Mouse (Mus musculus) heart, embryonic 10.5 days (tissue): ENCODE data around the gene Park7. TPM values are rescaled to one million over a fixed set of nuclear protein-coding genes. Genes with fewer than 3 reads are reported as not detected.

Experiments
- DNase-seq: peaks from one replicate; pipeline ENCODE4 v3.0.0-alpha.2; 2017; ENCODE audit warnings: low spot score
- H3K27ac ChIP-seq: fragments of 300-500 bp; sonication (generic); 2 replicates; pipeline ENCODE4 v1.5.1; 2016; ENCODE audit warnings: mild to moderate bottlenecking
- H3K27me3 ChIP-seq: fragments of 300-500 bp; sonication (generic); 2 replicates; pipeline ENCODE4 v1.6.1; 2016; ENCODE audit warnings: mild to moderate bottlenecking; ENCODE audit not compliant: poor library complexity, insufficient read depth, severe bottlenecking
- H3K36me3 ChIP-seq: fragments of 300-500 bp; sonication (generic); 2 replicates; pipeline ENCODE4 v1.6.1; 2016; ENCODE audit warnings: mild to moderate bottlenecking, moderate library complexity
- H3K4me1 ChIP-seq: fragments of 300-500 bp; sonication (generic); 2 replicates; pipeline ENCODE4 v1.6.1; 2016; ENCODE audit warnings: mild to moderate bottlenecking
- H3K4me3 ChIP-seq: fragments of 300-500 bp; sonication (generic); 2 replicates; pipeline ENCODE4 v1.5.1; 2016; ENCODE audit warnings: mild to moderate bottlenecking, moderate library complexity
- H3K9me3 ChIP-seq: fragments of 300-500 bp; sonication (generic); 2 replicates; pipeline ENCODE4 v1.6.1; 2016; ENCODE audit warnings: mild to moderate bottlenecking, moderate library complexity
- WGBS: fragments of 180-500 bp; shearing (Covaris S2); methylation state at CpG from one replicate; pipeline ENCODE4 v1.1.7; 2016; 5-methylcytosine and 5-hydroxymethylcytosine counted together
- polyA plus RNA-seq: library from polyadenylated mRNA; unstranded; fragments of >200 nt; fragmentation: Nextera tagmentation; extraction: Ambion mirVana; gene quantifications from 2 replicates; pipeline ENCODE4 v1.2.1, GENCODE M21; 2016

The Park7 gene
- polyA plus RNA-seq, 1 experiment from 2014 or later: 488 TPM

- DNase-seq: no peak
- H3K27ac ChIP-seq: no peak overlapping the region
- 80% methylated on average over 6 of the region's 6 CpGs for WGBS
- no peaks in the 10 kb centered on the region for H3K27me3 ChIP-seq
- H3K4me3 ChIP-seq: no peak overlapping the region
- no peaks in the 10 kb centered on the region for H3K9me3 ChIP-seq
- H3K4me1 ChIP-seq: peaks cover 38% of the 10 kb centered on the region
- peaks cover 30% of the 10 kb centered on the region for H3K36me3 ChIP-seq
Observed at GRCm38 (mm10) chr4:150868161-150868560, 46.1 kb downstream of the Park7 start.

- Histone ChIP-seq H3K27ac (no peak overlapping the region), H3K4me1 (peaks cover 31% of the 10 kb centered on the region), H3K4me3 (no peak overlapping the region), H3K27me3 (no peaks in the 10 kb centered on the region), H3K9me3 (no peaks in the 10 kb centered on the region), H3K36me3 (peaks cover 30% of the 10 kb centered on the region)
- WGBS: 92% methylated on average over 11 of the region's 12 CpGs
- no peak for DNase-seq
Observed at GRCm38 (mm10) chr4:150866494-150866893, 47.7 kb downstream of the Park7 start.

GRCm38 (mm10) chr4:150866069-150866468, 48.2 kb downstream of the Park7 start:
- H3K27me3 ChIP-seq: no peaks in the 10 kb centered on the region
- no peaks in the 10 kb centered on the region for H3K9me3 ChIP-seq
- peaks cover 30% of the 10 kb centered on the region for H3K36me3 ChIP-seq
- WGBS: 89% methylated on average over 11 of the region's 11 CpGs
- H3K4me3 ChIP-seq: no peak overlapping the region
- H3K27ac ChIP-seq: no peak overlapping the region
- H3K4me1 ChIP-seq: peaks cover 30% of the 10 kb centered on the region
- no peak for DNase-seq

DNA sequence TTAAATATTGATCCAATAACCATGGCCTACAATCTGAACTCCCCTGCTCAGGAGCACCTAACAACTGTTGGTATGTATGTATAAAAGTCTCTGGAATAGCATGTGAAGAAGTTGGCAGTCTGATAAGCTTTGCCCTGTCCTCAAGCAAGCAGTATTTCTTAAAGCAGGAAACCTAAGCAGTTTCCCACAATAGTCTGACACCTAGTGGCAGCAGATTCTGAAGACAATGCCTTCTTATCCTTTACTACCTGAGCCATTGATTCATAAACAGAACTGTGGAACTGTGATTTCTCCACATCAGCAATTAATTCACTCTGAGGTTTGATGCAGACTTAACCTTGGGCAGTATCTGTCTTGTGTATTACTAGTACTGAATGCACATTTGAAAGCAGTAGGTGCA, 48.9 kb downstream of the Park7 start:
- H3K27ac ChIP-seq: no peak overlapping the region
- H3K4me1 ChIP-seq: peaks cover 26% of the 10 kb centered on the region
- DNase-seq: no peak
- peaks cover 30% of the 10 kb centered on the region for H3K36me3 ChIP-seq
- no peaks in the 10 kb centered on the region for H3K27me3 ChIP-seq
- no peaks in the 10 kb centered on the region for H3K9me3 ChIP-seq
- H3K4me3 ChIP-seq: no peak overlapping the region

GRCm38 (mm10) chr4:150862626-150863375, 51.4 kb downstream of the Park7 start:
- WGBS: 57% methylated on average over 8 of the region's 8 CpGs
- Histone ChIP-seq H3K36me3 (peaks cover 26% of the 10 kb centered on the region), H3K9me3 (no peaks in the 10 kb centered on the region), H3K4me1 (peaks cover 10% of the 10 kb centered on the region; the same call in 1 of the 2 replicates), H3K4me3 (no peak overlapping the region), H3K27me3 (no peaks in the 10 kb centered on the region), H3K27ac (no peak overlapping the region)
- DNase-seq: no peak

DNA sequence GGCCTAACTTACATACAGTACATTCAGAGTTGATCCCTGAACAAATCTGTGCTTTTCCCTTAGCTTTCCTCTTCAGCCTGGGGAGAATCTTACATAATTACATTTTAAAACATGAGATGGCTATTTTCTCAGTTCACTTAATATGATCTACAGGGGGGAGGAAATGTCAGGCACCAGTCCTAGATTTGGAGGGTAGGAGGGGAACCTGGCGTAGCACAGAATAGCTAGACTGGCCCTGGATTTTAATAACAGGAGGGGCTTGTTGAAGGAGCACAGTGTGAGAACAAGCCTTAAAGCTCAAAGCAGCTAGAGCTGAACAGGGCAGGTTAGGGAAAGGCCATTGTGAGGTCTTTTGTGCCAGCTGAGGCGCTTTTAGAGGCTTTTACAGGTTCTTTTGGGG, 53.1 kb downstream of the Park7 start:
- no peaks in the 10 kb centered on the region for H3K9me3 ChIP-seq
- no peak for DNase-seq
- no peaks in the 10 kb centered on the region for H3K27me3 ChIP-seq
- WGBS: 92% methylated on average over 2 of the region's 2 CpGs
- H3K36me3 ChIP-seq: peaks cover 11% of the 10 kb centered on the region
- H3K4me3 ChIP-seq: no peak overlapping the region
- no peak overlapping the region for H3K27ac ChIP-seq
- H3K4me1 ChIP-seq: peaks cover 10% of the 10 kb centered on the region; the same call in 1 of the 2 replicates

- H3K36me3 ChIP-seq: peaks cover 4% of the 10 kb centered on the region
- no peak overlapping the region for H3K27ac ChIP-seq
- no peak overlapping the region for H3K4me3 ChIP-seq
- 68% methylated on average over 4 of the region's 4 CpGs for WGBS
- DNase-seq: no peak
- H3K27me3 ChIP-seq: no peaks in the 10 kb centered on the region
- peaks cover 10% of the 10 kb centered on the region; the same call in 1 of the 2 replicates for H3K4me1 ChIP-seq
- H3K9me3 ChIP-seq: no peaks in the 10 kb centered on the region
Observed at GRCm38 (mm10) chr4:150860526-150860925, 53.7 kb downstream of the Park7 start.

GRCm38 (mm10) chr4:150855346-150855745, 58.9 kb downstream of the Park7 start:
- DNase-seq: no peak
- peak overlapping the region; percentile 81 for H3K4me3 ChIP-seq
- under 1% methylated on average over 39 of the region's 43 CpGs for WGBS

DNA sequence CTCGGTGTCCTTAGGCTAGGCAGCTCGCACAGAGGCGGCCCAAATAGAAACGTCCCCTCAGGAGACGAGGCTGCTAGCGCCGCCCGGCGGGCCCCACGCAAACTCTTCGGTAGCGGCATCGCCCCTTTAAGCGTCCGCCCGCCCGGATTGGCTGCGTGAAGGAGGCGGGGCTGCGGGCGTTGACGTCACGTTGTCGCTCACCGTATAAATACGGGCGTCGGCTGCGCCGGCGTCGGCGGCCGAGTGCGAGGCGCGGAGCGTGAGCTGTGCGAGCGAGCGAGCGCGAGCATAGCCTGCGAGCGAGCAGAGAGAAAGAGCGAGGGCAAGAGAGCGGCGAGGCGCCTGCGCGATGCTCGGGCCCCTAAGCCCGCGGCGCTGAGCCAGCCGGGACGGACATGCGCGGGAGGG, 59.4 kb downstream of the Park7 start:
- H3K9me3 ChIP-seq: no peaks in the 10 kb centered on the region
- H3K4me1 ChIP-seq: peaks cover 10% of the 10 kb centered on the region
- WGBS: under 1% methylated on average over 59 of the region's 59 CpGs
- H3K27me3 ChIP-seq: no peaks in the 10 kb centered on the region
- peak overlapping the region; percentile 94 for H3K27ac ChIP-seq
- peak; percentile 96 for DNase-seq
- H3K4me3 ChIP-seq: peak overlapping the region; percentile 81
- no peaks in the 10 kb centered on the region for H3K36me3 ChIP-seq

More at GRCm38 (mm10) chr4:150855346-150855745, 58.9 kb downstream of the Park7 start:
- Histone ChIP-seq H3K36me3 (no peaks in the 10 kb centered on the region), H3K27me3 (no peaks in the 10 kb centered on the region), H3K9me3 (no peaks in the 10 kb centered on the region), H3K4me1 (peaks cover 10% of the 10 kb centered on the region), H3K27ac (peak overlapping the region; percentile 94)

DNA sequence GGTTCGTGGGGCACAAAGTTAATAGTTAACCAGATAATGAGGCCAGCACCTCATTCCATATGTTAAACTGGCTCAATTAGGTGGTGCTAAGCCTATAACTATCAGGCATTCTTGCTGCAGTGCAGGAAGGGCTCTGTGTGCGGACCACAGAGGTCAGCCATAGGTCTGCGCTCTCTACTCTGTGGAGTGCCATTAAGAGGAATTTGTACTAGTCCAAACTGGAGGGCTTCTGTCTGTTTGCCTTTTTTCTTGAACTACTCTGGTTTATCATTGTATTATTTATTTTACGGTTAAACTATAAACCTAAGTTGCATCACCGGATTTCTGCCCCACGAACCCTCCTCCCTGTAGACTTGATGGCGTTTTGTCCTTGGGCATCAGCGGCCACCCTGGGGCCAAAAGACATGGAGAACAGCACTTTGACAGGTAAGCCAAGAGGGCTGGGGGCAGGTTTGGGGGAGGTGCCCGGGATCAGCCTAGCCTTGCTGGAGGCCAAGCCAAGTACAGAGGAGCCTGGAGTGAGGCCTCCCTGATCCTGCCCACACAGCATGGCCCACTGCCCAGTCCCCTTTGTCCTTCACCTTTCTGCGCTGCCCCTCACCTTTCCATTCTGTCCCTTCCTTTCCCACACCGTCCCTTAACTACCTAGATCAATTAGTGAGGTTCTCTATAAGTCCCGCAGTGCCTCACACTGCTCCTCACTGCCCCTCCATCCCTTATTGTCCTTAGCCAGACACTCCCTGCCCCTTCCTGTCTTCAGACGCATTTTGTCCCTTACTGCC, 60.4 kb downstream of the Park7 start, which contains the start of gene Errfi1:
TSS of gene Errfi1 (plus strand) at position 240 of the 782 bp plus-strand sequence.
- Histone ChIP-seq H3K4me3 (peak within 1 kb of the TSS; percentile 81), H3K9me3 (no peaks in the 10 kb centered on the region), H3K27me3 (no peaks in the 10 kb centered on the region), H3K4me1 (peaks cover 10% of the 10 kb centered on the region), H3K27ac (peak within 1 kb of the TSS; percentile 94), H3K36me3 (no peaks in the 10 kb centered on the region)
- 44% methylated on average over 13 of the region's 13 CpGs for WGBS
- DNase-seq: no peak

GRCm38 (mm10) chr4:150852479-150852878, 61.8 kb downstream of the Park7 start:
- Histone ChIP-seq H3K4me3 (no peak overlapping the region), H3K27ac (no peak overlapping the region), H3K9me3 (no peaks in the 10 kb centered on the region), H3K27me3 (no peaks in the 10 kb centered on the region), H3K4me1 (peaks cover 15% of the 10 kb centered on the region), H3K36me3 (no peaks in the 10 kb centered on the region)
- no peak for DNase-seq
- WGBS: 76% methylated on average over 4 of the region's 4 CpGs

DNA sequence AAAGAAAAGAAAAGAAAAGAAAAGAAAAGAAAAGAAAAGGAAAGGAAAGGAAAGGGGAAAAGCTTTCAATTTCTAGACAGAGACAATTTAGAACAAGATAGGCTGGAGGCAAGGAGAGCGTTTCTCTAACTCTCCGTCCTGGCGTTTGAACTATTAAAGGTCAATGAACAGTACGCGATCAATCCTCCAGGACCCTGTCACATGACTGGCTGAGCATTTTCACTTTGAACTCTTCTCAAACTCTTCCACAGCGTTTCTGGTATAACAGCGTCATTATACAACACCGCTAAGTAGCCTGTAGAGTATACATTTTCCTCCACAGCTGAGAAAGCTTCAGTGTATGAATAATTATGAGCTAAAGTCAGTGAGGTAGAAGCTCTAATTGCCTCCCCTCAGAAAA, 62.2 kb downstream of the Park7 start:
- Histone ChIP-seq H3K4me1 (peaks cover 16% of the 10 kb centered on the region), H3K27ac (no peak overlapping the region), H3K36me3 (no peaks in the 10 kb centered on the region), H3K27me3 (no peaks in the 10 kb centered on the region), H3K4me3 (no peak overlapping the region), H3K9me3 (no peaks in the 10 kb centered on the region)
- DNase-seq: no peak
- WGBS: 74% methylated on average over 8 of the region's 8 CpGs

DNA sequence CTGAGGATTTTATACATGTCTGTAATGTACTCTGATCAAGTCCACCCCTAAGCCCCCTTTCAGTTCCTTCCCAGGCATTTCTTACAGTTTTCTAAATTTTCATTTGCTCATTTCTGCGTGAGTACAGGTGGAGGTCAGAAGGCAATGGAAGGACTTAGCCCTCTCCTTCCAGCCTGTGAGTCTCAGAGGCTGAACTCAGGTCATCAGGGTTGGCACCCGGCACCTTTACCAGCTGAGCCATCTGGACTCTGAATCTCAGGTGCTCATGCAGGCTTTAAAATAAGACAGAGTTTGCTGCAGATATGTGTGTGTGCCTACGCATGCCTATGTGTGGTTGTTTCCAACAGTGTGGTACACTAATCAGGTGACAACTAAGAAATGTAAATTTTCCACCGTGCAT, 63.3 kb downstream of the Park7 start:
- DNase-seq: no peak
- Histone ChIP-seq H3K9me3 (no peaks in the 10 kb centered on the region), H3K27ac (no peak overlapping the region), H3K4me1 (peaks cover 16% of the 10 kb centered on the region), H3K36me3 (no peaks in the 10 kb centered on the region), H3K27me3 (no peaks in the 10 kb centered on the region), H3K4me3 (no peak overlapping the region)
- 78% methylated on average over 4 of the region's 4 CpGs for WGBS
